Mouse (Mus musculus) left cerebral cortex, adult 11 months (tissue): ENCODE data around the gene Rps26.

Experiments
- DNase-seq: peaks from one replicate; pipeline ENCODE4 v3.0.0; 2022; ENCODE audit warnings: low spot score

Gene Rps26

GRCm38 (mm10) chr10:128626311-128627310 is at the start of gene Rps26:
TSS of gene Rps26 (minus strand) at chr10:128626747.
- DNase-seq: peak; percentile 95

- DNase-seq: no peak
These were observed 48.0 kb upstream of the Rps26 start for GRCm38 (mm10) chr10:128674469-128675008.

- DNase-seq: peak; percentile 73
These were observed 47.4 kb upstream of the Rps26 start, which contains the start of gene Suox for GRCm38 (mm10) chr10:128673763-128674468. TSS of gene Suox (minus strand) at chr10:128674073.

GRCm38 (mm10) chr10:128671148-128671547 is 44.6 kb upstream of the Rps26 start:
- DNase-seq: no peak

GRCm38 (mm10) chr10:128668790-128669672 is 42.5 kb upstream of the Rps26 start:
- peak; percentile 62 for DNase-seq

- no peak for DNase-seq
These were observed 39.3 kb upstream of the Rps26 start for GRCm38 (mm10) chr10:128665806-128666205.

- no peak for DNase-seq
These were observed 38.8 kb upstream of the Rps26 start for GRCm38 (mm10) chr10:128665307-128665706.

GRCm38 (mm10) chr10:128664808-128665207 is 38.3 kb upstream of the Rps26 start:
- DNase-seq: no peak

GRCm38 (mm10) chr10:128663441-128664220 is 37.1 kb upstream of the Rps26 start:
- DNase-seq: no peak

GRCm38 (mm10) chr10:128662465-128662864 is 35.9 kb upstream of the Rps26 start:
- no peak for DNase-seq

GRCm38 (mm10) chr10:128659490-128659889 is 32.9 kb upstream of the Rps26 start:
- DNase-seq: no peak

GRCm38 (mm10) chr10:128657844-128658243 is 31.3 kb upstream of the Rps26 start:
- no peak for DNase-seq

- no peak for DNase-seq
These were observed 30.2 kb upstream of the Rps26 start for GRCm38 (mm10) chr10:128656731-128657130.

GRCm38 (mm10) chr10:128655254-128655653 is 28.7 kb upstream of the Rps26 start:
- DNase-seq: no peak

GRCm38 (mm10) chr10:128653866-128654265 is 27.3 kb upstream of the Rps26 start:
- no peak for DNase-seq

- no peak for DNase-seq
These were observed 19.9 kb upstream of the Rps26 start for GRCm38 (mm10) chr10:128646139-128647089.

GRCm38 (mm10) chr10:128645111-128646011 is 18.8 kb upstream of the Rps26 start, which contains the start of gene Ikzf4:
TSS of gene Ikzf4 (minus strand) at chr10:128645991.
- no peak for DNase-seq

- no peak for DNase-seq
These were observed 16.2 kb upstream of the Rps26 start for GRCm38 (mm10) chr10:128642749-128643148.
